Mouse (Mus musculus) hindbrain, embryonic 11.5 days (tissue): Measurements from ENCODE around the gene Rbbp9. TPM values are rescaled to one million over a fixed set of nuclear protein-coding genes. Genes with fewer than 3 reads are reported as not detected.
A peak's percentile ranks its signal among the peaks of the same experiment; 100 is the strongest.

Experiments used
- ATAC-seq: fragments of 200-750 bp; cut with Nextera tagmentation; 2 replicates; pipeline ENCODE4 v1.8.0; 2017; ENCODE audit warnings: mild to moderate bottlenecking, moderate TSS enrichment, moderate library complexity; ENCODE audit not compliant: low FRiP score
- DNase-seq: peaks from one replicate; pipeline ENCODE4 v3.0.0-alpha.2; 2015; ENCODE audit warnings: low spot score
- H3K27ac ChIP-seq: fragments of 300-500 bp; sonication (generic); 2 replicates; pipeline ENCODE4 v1.5.1; 2014; ENCODE audit warnings: mild to moderate bottlenecking, low read depth, low read length
- H3K27me3 ChIP-seq: fragments of 300-500 bp; sonication (generic); 2 replicates; pipeline ENCODE4 v1.6.1; 2014; ENCODE audit warnings: mild to moderate bottlenecking, low read length, moderate library complexity, mixed read lengths; ENCODE audit not compliant: control insufficient read depth, insufficient read depth
- H3K36me3 ChIP-seq: fragments of 300-500 bp; sonication (generic); 2 replicates; pipeline ENCODE4 v1.6.1; 2014; ENCODE audit warnings: mild to moderate bottlenecking, low read length, moderate library complexity, mixed read lengths; ENCODE audit not compliant: control insufficient read depth, insufficient read depth
- H3K4me1 ChIP-seq: fragments of 300-500 bp; sonication (generic); replicated peaks from 2 replicates; pipeline ENCODE4 v1.6.1; 2014; ENCODE audit warnings: low read length, mixed read lengths; ENCODE audit not compliant: control insufficient read depth, insufficient read depth
- H3K4me2 ChIP-seq: fragments of 300-500 bp; sonication (generic); replicated peaks from 2 replicates; pipeline ENCODE4 v1.6.1; 2014; ENCODE audit warnings: mild to moderate bottlenecking, low read depth, low read length
- H3K4me3 ChIP-seq: fragments of 300-500 bp; sonication (generic); 2 replicates; pipeline ENCODE4 v1.5.1; 2014; ENCODE audit warnings: low read depth, low read length
- H3K9ac ChIP-seq: fragments of 300-500 bp; sonication (generic); 2 replicates; pipeline ENCODE4 v1.6.1; 2014; ENCODE audit warnings: low read depth, low read length
- H3K9me3 ChIP-seq: fragments of 300-500 bp; sonication (generic); 2 replicates; pipeline ENCODE4 v1.6.1; 2016; ENCODE audit warnings: low read length; ENCODE audit not compliant: control insufficient read depth
- WGBS: fragments of 180-500 bp; shearing (Covaris S2); extraction: QIAGEN DNeasy Blood & Tissue Kit; methylation state at CpG from one replicate; pipeline ENCODE4 v1.1.7; 2014; 5-methylcytosine and 5-hydroxymethylcytosine counted together
- polyA plus RNA-seq: library from polyadenylated mRNA; unstranded; fragments of >200 nt; fragmentation: Nextera tagmentation; extraction: Ambion mirVana; gene quantifications from 2 replicates; pipeline ENCODE4 v1.2.1, GENCODE M21; 2014

The Rbbp9 gene
- polyA plus RNA-seq, 1 experiment from 2014 or later, result 70.3 TPM

DNA sequence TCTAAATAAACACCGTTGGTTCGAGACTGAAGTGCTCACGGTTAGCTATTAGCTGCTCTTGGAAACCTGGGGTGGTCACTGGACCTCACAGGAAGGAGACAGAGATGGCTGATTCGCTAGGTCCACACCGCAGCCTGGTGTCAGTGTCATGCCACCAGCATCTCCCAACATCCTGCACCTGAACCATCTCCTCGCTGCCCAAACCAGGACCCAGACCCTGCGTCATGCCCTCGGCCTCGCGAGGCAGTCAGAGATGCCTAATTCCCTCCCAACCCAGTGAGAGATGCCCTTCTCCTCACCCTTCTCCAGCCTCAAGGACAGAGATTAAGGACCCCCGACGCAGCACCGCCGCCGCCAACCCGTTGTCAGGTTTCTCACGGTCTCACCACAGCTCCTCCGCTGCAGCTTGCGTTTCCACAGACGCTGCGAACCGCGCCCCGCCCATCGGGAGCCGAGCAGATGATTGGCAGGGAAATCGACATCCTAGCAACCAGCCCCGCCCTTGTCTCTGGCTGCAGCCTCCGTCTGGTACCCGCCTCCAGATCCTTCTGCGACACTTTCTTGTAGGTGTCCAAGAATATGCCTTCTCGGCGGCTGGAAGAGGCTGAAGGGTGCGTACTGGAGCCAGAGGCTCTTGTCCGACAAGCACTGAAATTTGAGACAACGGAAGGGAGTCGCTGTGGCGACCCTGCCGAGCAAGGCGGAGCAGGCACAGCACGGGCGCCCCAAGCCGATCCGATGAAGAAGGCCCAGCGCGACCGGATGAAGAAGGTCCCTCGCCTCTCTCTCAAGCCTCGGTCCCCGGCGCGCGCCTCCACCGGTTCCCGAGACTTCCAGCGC, 23.5 kb downstream of the Rbbp9 start, which contains the start of the genes Dzank1 and Polr3f:
TSS of gene Dzank1 (minus strand) at position 434 of the 840 bp plus-strand sequence.
TSS of gene Polr3f (plus strand) at position 738 of the 840 bp plus-strand sequence.
- peak within 1 kb of the TSS; percentile 75 for H3K4me2 ChIP-seq
- H3K4me3 ChIP-seq, result peak within 1 kb of the TSS; percentile 95
- peak; percentile 97 for DNase-seq
- no peaks in the 10 kb centered on the region for H3K9me3 ChIP-seq
- H3K27me3 ChIP-seq, result no peaks in the 10 kb centered on the region
- 0 out of 2 replicates have a peak, but pooled peaks cover 2% of the 10 kb centered on the region for H3K36me3 ChIP-seq
- no peaks in the 10 kb centered on the region for H3K4me1 ChIP-seq
- H3K9ac ChIP-seq, result peak within 1 kb of the TSS; percentile 83
- WGBS, result 1% methylated on average over 56 of the region's 56 CpGs
- ATAC-seq, result peak; percentile 98
- peak within 1 kb of the TSS; percentile 91 for H3K27ac ChIP-seq

DNA sequence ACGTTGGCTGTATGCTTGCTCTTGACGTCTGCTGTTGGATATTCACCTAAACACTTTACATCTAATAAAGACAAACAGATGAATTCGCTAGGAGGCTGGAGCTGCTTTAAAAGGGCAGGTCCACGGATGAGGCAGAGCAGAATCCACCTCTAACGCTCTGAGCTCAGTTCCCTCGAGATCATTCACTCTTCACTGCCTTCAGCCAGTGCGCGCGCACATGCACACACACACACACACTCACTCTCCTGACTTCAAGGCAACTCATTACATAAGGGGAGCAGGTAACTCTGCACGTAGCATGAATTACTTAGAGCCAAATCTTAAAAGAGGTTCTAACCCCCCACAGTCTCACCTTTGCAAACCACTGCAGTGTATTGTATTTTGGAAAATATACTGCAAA, 24.8 kb downstream of the Rbbp9 start:
- Histone ChIP-seq H3K9me3 (no peaks in the 10 kb centered on the region), H3K4me3 (no peak overlapping the region), H3K4me1 (no peaks in the 10 kb centered on the region), H3K9ac (no peak overlapping the region), H3K36me3 (no peaks in the 10 kb centered on the region), H3K27me3 (no peaks in the 10 kb centered on the region), H3K4me2 (no peak overlapping the region), H3K27ac (no peak overlapping the region)
- ATAC-seq (no peak), DNase-seq (peak; percentile 12)
- 59% methylated on average over 10 of the region's 10 CpGs for WGBS

- H3K9me3 ChIP-seq, result no peaks in the 10 kb centered on the region
- ATAC-seq (no peak), DNase-seq (no peak)
These were observed 30.9 kb downstream of the Rbbp9 start for GRCm38 (mm10) chr2:144519772-144520171.

GRCm38 (mm10) chr2:144514619-144515018, 36.0 kb downstream of the Rbbp9 start:
- no peaks in the 10 kb centered on the region for H3K36me3 ChIP-seq
- H3K4me1 ChIP-seq, result no peaks in the 10 kb centered on the region
- no peak overlapping the region for H3K4me2 ChIP-seq
- ATAC-seq (no peak), DNase-seq (no peak)
- 92% methylated on average over 3 of the region's 3 CpGs for WGBS
- H3K9ac ChIP-seq, result no peak overlapping the region
- no peaks in the 10 kb centered on the region for H3K9me3 ChIP-seq
- H3K4me3 ChIP-seq, result no peak overlapping the region
- H3K27me3 ChIP-seq, result no peaks in the 10 kb centered on the region
- no peak overlapping the region for H3K27ac ChIP-seq

More at GRCm38 (mm10) chr2:144519772-144520171, 30.9 kb downstream of the Rbbp9 start:
- Histone ChIP-seq H3K27me3 (no peaks in the 10 kb centered on the region), H3K4me1 (no peaks in the 10 kb centered on the region), H3K4me3 (no peak overlapping the region), H3K4me2 (no peak overlapping the region), H3K36me3 (no peaks in the 10 kb centered on the region), H3K9ac (no peak overlapping the region), H3K27ac (no peak overlapping the region)
- WGBS, result 90% methylated on average over 3 of the region's 3 CpGs

DNA sequence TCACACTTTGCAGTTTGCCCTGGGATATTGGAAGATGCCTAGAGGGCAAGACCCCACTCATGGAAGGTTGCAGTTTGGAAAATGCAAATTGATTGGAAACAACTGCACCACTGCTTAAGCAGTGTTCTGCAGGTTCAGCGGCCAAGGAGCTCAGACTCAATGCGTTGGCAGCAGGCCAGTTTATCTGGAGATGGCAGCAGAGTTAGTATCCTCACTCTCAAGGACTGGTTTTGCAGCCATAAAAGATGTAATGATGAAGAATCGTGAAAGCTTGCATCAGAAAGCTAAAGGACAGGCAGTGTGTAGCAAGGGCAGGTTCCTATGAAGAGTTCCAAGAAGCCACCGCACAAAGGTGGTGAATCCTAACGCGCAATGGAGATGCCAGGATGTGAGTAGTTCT, 48.5 kb downstream of the Rbbp9 start:
- ATAC-seq (no peak), DNase-seq (no peak)
- Histone ChIP-seq H3K9me3 (no peaks in the 10 kb centered on the region), H3K27ac (no peak overlapping the region), H3K9ac (no peak overlapping the region), H3K4me1 (no peaks in the 10 kb centered on the region), H3K4me2 (no peak overlapping the region), H3K36me3 (no peaks in the 10 kb centered on the region), H3K27me3 (no peaks in the 10 kb centered on the region), H3K4me3 (no peak overlapping the region)
- WGBS, result 90% methylated on average over 6 of the region's 6 CpGs

Other genes with a start within 250 kb of the Rbbp9 start
- gene Ovol2, start 218.7 kb downstream of the Rbbp9 start, polyA plus RNA-seq, result 0.25 and 0.28 TPM in 2 replicates
- gene Kat14, start 181.9 kb downstream of the Rbbp9 start, polyA plus RNA-seq, result 30.8 and 31.0 TPM in 2 replicates
- 0.94 and 1.9 TPM in 2 replicates for gene Pet117, start 181.9 kb downstream of the Rbbp9 start, polyA plus RNA-seq
- 2.7 and 3.4 TPM in 2 replicates for gene Dzank1, start 23.5 kb downstream of the Rbbp9 start, polyA plus RNA-seq
- 30.7 and 37.8 TPM in 2 replicates for gene Polr3f, start 23.2 kb downstream of the Rbbp9 start, polyA plus RNA-seq
- gene Sec23b, start 5.4 kb upstream of the Rbbp9 start, polyA plus RNA-seq, result 94.1 and 110 TPM in 2 replicates
- gene Smim26, start 43.2 kb upstream of the Rbbp9 start, polyA plus RNA-seq, result 39.0 and 48.9 TPM in 2 replicates
- 33.6 and 38.3 TPM in 2 replicates for gene Dtd1, start 49.0 kb upstream of the Rbbp9 start, polyA plus RNA-seq